Mouse (Mus musculus): ENCODE measurements around the gene Phactr1.

Gene Phactr1

GRCm38 (mm10) chr13:42872125-42872524, 191.7 kb downstream of the Phactr1 start:
- DNase-seq (ENCODE audit: low read depth) = no peak

- no peak for DNase-seq (ENCODE audit: low read depth)
Measured at GRCm38 (mm10) chr13:42878346-42878745, 197.9 kb downstream of the Phactr1 start.

- DNase-seq (ENCODE audit: low read depth) = no peak
Measured at GRCm38 (mm10) chr13:42884033-42884724, 203.8 kb downstream of the Phactr1 start.

- DNase-seq (ENCODE audit: low read depth) = no peak
Measured at GRCm38 (mm10) chr13:42884725-42885115, 204.3 kb downstream of the Phactr1 start.

- DNase-seq (ENCODE audit: low read depth) = no peak
Measured at GRCm38 (mm10) chr13:42887701-42888100, 207.3 kb downstream of the Phactr1 start.

- no peak for DNase-seq (ENCODE audit: low read depth)
Measured at GRCm38 (mm10) chr13:42889516-42890474, 209.4 kb downstream of the Phactr1 start.

GRCm38 (mm10) chr13:42890651-42891050, 210.2 kb downstream of the Phactr1 start:
- no peak for DNase-seq (ENCODE audit: low read depth)

- no peak for DNase-seq (ENCODE audit: low read depth)
Measured at GRCm38 (mm10) chr13:42894016-42894415, 213.6 kb downstream of the Phactr1 start.

GRCm38 (mm10) chr13:42894598-42894997, 214.2 kb downstream of the Phactr1 start:
- no peak for DNase-seq (ENCODE audit: low read depth)

- no peak for DNase-seq (ENCODE audit: low read depth)
Measured at GRCm38 (mm10) chr13:42895980-42896379, 215.6 kb downstream of the Phactr1 start.

- DNase-seq (ENCODE audit: low read depth) = no peak
Measured at GRCm38 (mm10) chr13:42899611-42900010, 219.2 kb downstream of the Phactr1 start.

- DNase-seq (ENCODE audit: low read depth) = no peak
Measured at GRCm38 (mm10) chr13:42901837-42902236, 221.4 kb downstream of the Phactr1 start.

GRCm38 (mm10) chr13:42902859-42903258, 222.4 kb downstream of the Phactr1 start:
- no peak for DNase-seq (ENCODE audit: low read depth)

- no peak for DNase-seq (ENCODE audit: low read depth)
Measured at GRCm38 (mm10) chr13:42905818-42906217, 225.4 kb downstream of the Phactr1 start.

- DNase-seq (ENCODE audit: low read depth) = peak; percentile 20
Measured at GRCm38 (mm10) chr13:42906990-42907389, 226.6 kb downstream of the Phactr1 start.

GRCm38 (mm10) chr13:42915081-42915480, 234.7 kb downstream of the Phactr1 start:
- no peak for DNase-seq (ENCODE audit: low read depth)

- DNase-seq (ENCODE audit: low read depth) = no peak
Measured at GRCm38 (mm10) chr13:42915851-42916193, 235.4 kb downstream of the Phactr1 start.

- no peak for DNase-seq (ENCODE audit: low read depth)
Measured at GRCm38 (mm10) chr13:42916194-42917033, 236.0 kb downstream of the Phactr1 start.

GRCm38 (mm10) chr13:42917251-42917650, 236.8 kb downstream of the Phactr1 start:
- DNase-seq (ENCODE audit: low read depth) = no peak

- no peak for DNase-seq (ENCODE audit: low read depth)
Measured at GRCm38 (mm10) chr13:42920062-42920461, 239.6 kb downstream of the Phactr1 start.

- DNase-seq (ENCODE audit: low read depth) = no peak
Measured at GRCm38 (mm10) chr13:42921769-42922450, 241.5 kb downstream of the Phactr1 start.

- DNase-seq (ENCODE audit: low read depth) = no peak
Measured at GRCm38 (mm10) chr13:42927778-42928177, 247.4 kb downstream of the Phactr1 start.

All from fibroblast of lung, adult 2 months (primary cell).